Mouse (Mus musculus) liver, postnatal 0 days (tissue): ENCODE measurements at regions not wholly inside any gene's neighbourhood (a gene's known extent, or its start where the extent isn't known, plus 50 kb on each side); places are given as distances from the start of the nearest gene placed in this dataset.

Experiments used
- ATAC-seq: fragments of 200-750 bp; cut with Nextera tagmentation; 2 replicates; pipeline ENCODE4 v1.8.0; 2017; ENCODE audit warnings: mild to moderate bottlenecking, moderate library complexity
- DNase-seq: peaks from one replicate; pipeline ENCODE4 v3.0.0-alpha.2; 2016
- H3K27ac ChIP-seq: fragments of 300-500 bp; sonication (generic); 2 replicates; pipeline ENCODE4 v1.5.1; 2014; ENCODE audit warnings: antibody characterized with exemption, moderate library complexity, mild to moderate bottlenecking, low read depth
- H3K27me3 ChIP-seq: fragments of 300-500 bp; sonication (generic); 2 replicates; pipeline ENCODE4 v1.6.1; 2014; ENCODE audit warnings: low read length, control low read depth, mixed read lengths; ENCODE audit not compliant: insufficient read depth
- H3K36me3 ChIP-seq: fragments of 300-500 bp; sonication (generic); replicated peaks from 2 replicates; pipeline ENCODE4 v1.6.1; 2014; ENCODE audit warnings: mild to moderate bottlenecking, control low read depth, low read length, moderate library complexity, mixed read lengths; ENCODE audit not compliant: insufficient read depth
- H3K4me1 ChIP-seq: fragments of 300-500 bp; sonication (generic); 2 replicates; pipeline ENCODE4 v1.6.1; 2014; ENCODE audit warnings: antibody characterized with exemption, mild to moderate bottlenecking, control low read depth; ENCODE audit not compliant: insufficient read depth
- H3K4me2 ChIP-seq: fragments of 300-500 bp; sonication (generic); 2 replicates; pipeline ENCODE4 v1.6.1; 2014; ENCODE audit warnings: low read depth, mild to moderate bottlenecking, low read length, moderate library complexity, mixed read lengths
- H3K4me3 ChIP-seq: fragments of 300-500 bp; sonication (generic); 2 replicates; pipeline ENCODE4 v1.5.1; 2014; ENCODE audit warnings: low read depth, low read length
- H3K9ac ChIP-seq: fragments of 300-500 bp; sonication (generic); replicated peaks from 2 replicates; pipeline ENCODE4 v1.6.1; 2014; ENCODE audit warnings: mild to moderate bottlenecking, moderate library complexity
- H3K9me3 ChIP-seq: fragments of 300-500 bp; sonication (generic); 2 replicates; pipeline ENCODE4 v1.6.1; 2016; ENCODE audit warnings: mild to moderate bottlenecking, control low read depth, low read length, mixed read lengths
- CTCF ChIP-seq: sonication (generic); IDR thresholded peaks from 2 replicates; pipeline ENCODE4 v1.5.1; 2016; ENCODE audit warnings: antibody characterized with exemption, low read depth
- EP300 ChIP-seq: IDR thresholded peaks from 2 replicates; pipeline ENCODE4 v1.6.1; 2016; ENCODE audit warnings: antibody characterized with exemption, low read depth, mild to moderate bottlenecking
- WGBS: fragments of 180-500 bp; shearing (Covaris S2); extraction: QIAGEN DNeasy Blood & Tissue Kit; methylation state at CpG from one replicate; pipeline ENCODE4 v1.1.7; 2014; ENCODE audit not compliant: insufficient replicate concordance; 5-methylcytosine and 5-hydroxymethylcytosine counted together

DNA sequence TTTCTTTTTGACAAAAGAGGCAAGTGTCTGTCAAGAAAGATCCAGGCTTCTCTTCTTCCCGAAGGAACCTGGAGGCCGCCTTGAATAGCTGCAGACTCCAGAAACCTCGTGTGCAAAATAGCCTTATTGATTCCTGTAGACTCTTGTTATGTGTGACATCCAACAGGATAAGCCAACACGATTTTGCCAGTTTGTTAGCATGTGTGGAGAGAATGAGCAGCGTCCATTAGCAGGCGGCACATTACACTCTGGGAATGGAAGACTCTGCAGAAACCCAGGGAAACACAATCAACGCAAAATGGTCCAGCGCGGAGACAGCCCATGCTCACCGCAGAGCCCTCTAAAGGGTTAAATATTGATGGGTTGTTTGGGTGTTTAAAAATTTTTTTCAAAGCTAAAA is 1014.9 kb downstream of the Adgrl2 start:
- no peak for ATAC-seq
- 80% methylated on average over 10 of the region's 10 CpGs for WGBS
- no peak overlapping the region for H3K4me2 ChIP-seq
- no peak overlapping the region for H3K9ac ChIP-seq
- no peaks in the 10 kb centered on the region for H3K4me1 ChIP-seq
- H3K36me3 ChIP-seq, result no peaks in the 10 kb centered on the region
- no peak overlapping the region for H3K27ac ChIP-seq
- DNase-seq, result no peak
- no peaks in the 10 kb centered on the region for H3K9me3 ChIP-seq
- H3K27me3 ChIP-seq, result no peaks in the 10 kb centered on the region
- no peak overlapping the region for H3K4me3 ChIP-seq
- TF ChIP-seq EP300, result no peak
- no peak for TF ChIP-seq CTCF

DNA sequence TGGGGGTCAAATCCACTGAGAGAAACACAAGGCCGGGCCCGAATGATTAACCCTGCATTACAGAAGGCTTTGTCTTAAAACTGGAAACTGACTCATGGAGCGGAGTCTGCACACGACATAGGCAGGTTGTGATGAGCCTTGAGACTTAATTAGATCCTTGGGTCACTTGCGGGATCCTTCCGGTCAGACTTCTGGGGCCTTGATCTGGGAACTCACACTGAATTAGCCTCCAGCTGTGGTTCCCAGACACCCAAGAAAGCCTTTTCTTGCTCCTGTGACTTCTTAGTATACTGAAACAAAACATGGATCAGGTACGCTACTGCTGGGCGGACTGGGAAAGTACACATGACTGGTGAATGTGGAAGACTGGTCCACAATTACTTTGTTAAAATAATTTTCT is 1015.8 kb downstream of the Adgrl2 start:
- H3K9ac ChIP-seq, result no peak overlapping the region
- no peak overlapping the region for H3K4me3 ChIP-seq
- ATAC-seq (no peak), DNase-seq (no peak)
- no peaks in the 10 kb centered on the region for H3K4me1 ChIP-seq
- H3K27ac ChIP-seq, result no peak overlapping the region
- no peak overlapping the region for H3K4me2 ChIP-seq
- TF ChIP-seq EP300 (no peak), CTCF (no peak)
- H3K9me3 ChIP-seq, result no peaks in the 10 kb centered on the region
- no peaks in the 10 kb centered on the region for H3K27me3 ChIP-seq
- H3K36me3 ChIP-seq, result no peaks in the 10 kb centered on the region
- WGBS, result 81% methylated on average over 8 of the region's 8 CpGs

DNA sequence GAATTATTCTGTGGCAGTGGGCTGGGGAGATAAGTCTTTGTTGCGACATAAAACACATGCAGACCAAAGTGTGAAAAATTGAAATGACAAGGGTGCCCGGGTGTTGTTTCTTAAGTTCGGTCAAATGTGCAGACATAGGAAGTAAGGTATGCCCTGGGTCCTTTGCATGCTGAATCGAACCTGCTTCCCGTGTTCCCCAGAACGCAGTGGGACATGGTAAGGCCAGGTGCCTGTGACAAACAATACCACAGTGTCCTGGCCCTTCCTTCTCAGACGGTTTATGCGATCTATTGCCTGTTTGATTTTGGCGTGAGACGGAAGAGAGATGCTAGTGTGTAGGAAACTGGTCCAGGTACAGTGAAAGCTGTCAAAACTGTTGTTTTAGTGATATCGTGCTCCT is 1022.1 kb downstream of the Adgrl2 start:
- DNase-seq, result no peak
- no peaks in the 10 kb centered on the region for H3K27me3 ChIP-seq
- no peak overlapping the region for H3K4me3 ChIP-seq
- no peaks in the 10 kb centered on the region for H3K4me1 ChIP-seq
- WGBS, result 86% methylated on average over 11 of the region's 11 CpGs
- H3K9ac ChIP-seq, result no peak overlapping the region
- no peak overlapping the region for H3K4me2 ChIP-seq
- H3K27ac ChIP-seq, result no peak overlapping the region
- ATAC-seq, result no peak
- no peak for TF ChIP-seq CTCF
- TF ChIP-seq EP300, result no peak
- no peaks in the 10 kb centered on the region for H3K36me3 ChIP-seq
- no peaks in the 10 kb centered on the region for H3K9me3 ChIP-seq

DNA sequence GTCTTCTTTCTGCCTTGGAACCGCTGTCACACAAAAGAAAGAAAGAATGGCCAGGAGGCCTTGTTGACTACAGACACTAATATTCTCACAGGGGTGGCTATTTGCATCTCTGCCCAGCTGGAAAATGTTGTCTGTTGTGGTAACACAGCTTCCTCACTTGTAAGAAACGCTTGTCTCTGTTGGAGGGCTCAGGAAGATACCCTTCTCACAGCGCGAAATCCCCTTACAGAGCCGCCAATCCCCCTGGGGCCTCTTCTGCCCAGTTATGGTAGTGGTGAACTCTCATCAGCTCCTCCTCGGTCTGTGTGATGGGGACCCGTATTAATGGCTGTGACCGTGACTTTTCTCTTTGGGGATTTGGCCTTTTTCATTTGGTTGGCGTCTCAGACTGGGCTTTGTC is 1022.5 kb downstream of the Adgrl2 start:
- no peaks in the 10 kb centered on the region for H3K36me3 ChIP-seq
- no peak overlapping the region for H3K4me2 ChIP-seq
- no peaks in the 10 kb centered on the region for H3K4me1 ChIP-seq
- H3K27ac ChIP-seq, result no peak overlapping the region
- no peaks in the 10 kb centered on the region for H3K27me3 ChIP-seq
- DNase-seq (no peak), ATAC-seq (no peak)
- 74% methylated on average over 9 of the region's 9 CpGs for WGBS
- H3K9ac ChIP-seq, result no peak overlapping the region
- TF ChIP-seq CTCF (no peak), EP300 (no peak)
- no peak overlapping the region for H3K4me3 ChIP-seq
- H3K9me3 ChIP-seq, result no peaks in the 10 kb centered on the region

DNA sequence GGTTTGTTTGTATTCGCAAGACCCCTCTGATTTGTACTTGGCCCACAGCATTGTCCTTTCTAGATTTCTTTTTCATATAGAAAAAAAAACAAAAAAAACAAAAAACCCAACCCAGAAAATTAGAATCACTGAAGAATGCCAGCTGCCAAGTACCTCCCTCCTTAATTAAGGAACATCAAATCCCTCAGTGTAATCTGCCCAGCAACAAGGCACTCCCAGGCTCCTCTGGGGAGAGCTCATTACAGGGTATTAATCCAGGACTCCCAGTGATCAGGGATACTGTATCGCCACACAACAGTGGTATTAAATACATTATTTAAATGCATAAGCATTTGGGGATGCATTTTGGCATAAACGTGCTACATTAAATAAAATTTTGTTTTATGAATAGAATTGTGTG is 1023.1 kb downstream of the Adgrl2 start:
- H3K27ac ChIP-seq, result no peak overlapping the region
- H3K9ac ChIP-seq, result no peak overlapping the region
- H3K4me2 ChIP-seq, result no peak overlapping the region
- H3K4me3 ChIP-seq, result no peak overlapping the region
- ATAC-seq, result no peak
- no peak for DNase-seq
- no peaks in the 10 kb centered on the region for H3K4me1 ChIP-seq
- no peaks in the 10 kb centered on the region for H3K36me3 ChIP-seq
- TF ChIP-seq EP300 (no peak), CTCF (no peak)
- no peaks in the 10 kb centered on the region for H3K9me3 ChIP-seq
- no peaks in the 10 kb centered on the region for H3K27me3 ChIP-seq
- WGBS, result 77% methylated on average over 3 of the region's 3 CpGs

DNA sequence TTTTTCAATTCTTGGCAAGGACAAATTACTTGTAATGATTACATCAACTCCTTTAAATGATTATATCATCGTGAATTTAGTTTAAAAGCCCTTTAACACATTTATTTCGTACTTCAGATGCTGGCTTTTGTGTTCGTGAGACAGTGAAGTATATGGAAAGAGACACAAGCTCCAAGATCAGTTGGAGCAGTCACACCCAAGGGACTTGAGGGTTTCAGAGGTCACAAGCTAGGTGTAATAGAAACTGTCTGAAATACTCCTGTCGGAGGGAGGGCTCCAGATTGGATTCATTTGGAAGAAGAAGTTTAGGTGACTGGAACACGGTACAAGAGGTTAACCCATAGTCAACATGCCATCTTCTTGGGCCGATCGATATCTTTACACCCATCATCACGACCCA is 1023.5 kb downstream of the Adgrl2 start:
- Histone ChIP-seq H3K4me2 (no peak overlapping the region), H3K9ac (no peak overlapping the region), H3K4me1 (no peaks in the 10 kb centered on the region), H3K27ac (no peak overlapping the region), H3K36me3 (no peaks in the 10 kb centered on the region), H3K27me3 (no peaks in the 10 kb centered on the region), H3K9me3 (no peaks in the 10 kb centered on the region), H3K4me3 (no peak overlapping the region)
- DNase-seq, result no peak
- TF ChIP-seq EP300 (no peak), CTCF (no peak)
- ATAC-seq, result no peak
- WGBS, result 84% methylated on average over 8 of the region's 8 CpGs

DNA sequence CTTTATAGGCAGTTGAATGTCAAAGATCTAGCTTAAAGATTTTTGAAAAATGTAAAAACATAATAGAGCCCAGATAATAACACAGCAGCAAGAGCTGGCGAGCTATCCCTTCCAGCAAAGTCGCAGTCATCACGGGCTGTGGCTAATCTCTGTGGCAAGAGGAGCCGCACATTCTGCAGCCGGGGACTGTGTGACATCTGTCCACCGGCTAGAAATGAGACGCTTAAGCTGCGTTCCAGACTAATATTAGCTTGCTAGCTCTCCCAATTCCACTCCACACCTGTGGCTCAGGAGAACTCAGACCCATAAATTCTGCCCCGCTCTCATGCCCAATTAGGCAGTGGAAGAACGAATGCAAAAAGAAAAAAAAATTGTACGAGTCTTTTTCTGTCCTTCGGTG is 1024.0 kb downstream of the Adgrl2 start:
- Histone ChIP-seq H3K36me3 (no peaks in the 10 kb centered on the region), H3K4me1 (no peaks in the 10 kb centered on the region), H3K9me3 (no peaks in the 10 kb centered on the region), H3K27ac (no peak overlapping the region), H3K4me2 (no peak overlapping the region), H3K27me3 (no peaks in the 10 kb centered on the region), H3K9ac (no peak overlapping the region), H3K4me3 (no peak overlapping the region)
- ATAC-seq (no peak), DNase-seq (no peak)
- WGBS, result 83% methylated on average over 12 of the region's 12 CpGs
- TF ChIP-seq EP300 (no peak), CTCF (no peak)
